Mouse (Mus musculus) kidney, postnatal 0 days (tissue): Measurements from ENCODE around the gene Sec14l2. TPM values are rescaled to one million over a fixed set of nuclear protein-coding genes. Genes with fewer than 3 reads are reported as not detected.
"Not testable (repeated sequence)": the region's sequence is repeated elsewhere in the genome, so short reads cannot be mapped to it uniquely, and the experiment has no call there.

Experiments used
- ATAC-seq: fragments of 200-750 bp; cut with Nextera tagmentation; replicated peaks from 2 replicates; pipeline ENCODE4 v1.8.0; 2017; ENCODE audit warnings: low read depth, moderate number of reproducible peaks, moderate TSS enrichment, moderate library complexity; ENCODE audit not compliant: low FRiP score
- DNase-seq: peaks from one replicate; pipeline ENCODE4 v3.0.0-alpha.2; 2016; ENCODE audit warnings: low spot score
- H3K27ac ChIP-seq: fragments of 300-500 bp; sonication (generic); 2 replicates; pipeline ENCODE4 v1.5.1; 2014; ENCODE audit warnings: mild to moderate bottlenecking
- H3K27me3 ChIP-seq: fragments of 300-500 bp; sonication (generic); 2 replicates; pipeline ENCODE4 v1.6.1; 2014; ENCODE audit warnings: low read length, mixed read lengths; ENCODE audit not compliant: insufficient read depth
- H3K36me3 ChIP-seq: fragments of 300-500 bp; sonication (generic); 2 replicates; pipeline ENCODE4 v1.6.1; 2014; ENCODE audit warnings: low read length, mixed read lengths; ENCODE audit not compliant: insufficient read depth
- H3K4me1 ChIP-seq: fragments of 300-500 bp; sonication (generic); replicated peaks from 2 replicates; pipeline ENCODE4 v1.6.1; 2014; ENCODE audit warnings: antibody characterized with exemption, low read length, mixed read lengths; ENCODE audit not compliant: insufficient read depth
- H3K4me2 ChIP-seq: fragments of 300-500 bp; sonication (generic); 2 replicates; pipeline ENCODE4 v1.6.1; 2014; ENCODE audit warnings: mild to moderate bottlenecking, low read length, moderate library complexity, mixed read lengths
- H3K4me3 ChIP-seq: fragments of 300-500 bp; sonication (generic); replicated peaks from 2 replicates; pipeline ENCODE4 v1.5.1; 2014; ENCODE audit warnings: low read depth, low read length
- H3K9ac ChIP-seq: fragments of 300-500 bp; sonication (generic); 2 replicates; pipeline ENCODE4 v1.6.1; 2014; ENCODE audit warnings: low read depth, low read length
- H3K9me3 ChIP-seq: fragments of 300-500 bp; sonication (generic); replicated peaks from 2 replicates; pipeline ENCODE4 v1.6.1; 2016; ENCODE audit warnings: low read length, inconsistent platforms, mixed read lengths
- CTCF ChIP-seq: IDR thresholded peaks from 2 replicates; pipeline ENCODE4 v1.5.1; 2016; ENCODE audit warnings: antibody characterized with exemption, low read depth, mild to moderate bottlenecking, moderate library complexity
- WGBS: fragments of 180-500 bp; shearing (Covaris S2); extraction: QIAGEN DNeasy Blood & Tissue Kit; methylation state at CpG from one replicate; pipeline ENCODE4 v1.1.7; 2014; 5-methylcytosine and 5-hydroxymethylcytosine counted together
- polyA plus RNA-seq: library from polyadenylated mRNA; unstranded; fragments of >200 nt; fragmentation: Nextera tagmentation; extraction: Ambion mirVana; gene quantifications from 2 replicates; pipeline ENCODE4 v1.2.1, GENCODE M21; 2015

Gene Sec14l2
- polyA plus RNA-seq, 1 experiment from 2014 or later = 1.3 TPM

DNA sequence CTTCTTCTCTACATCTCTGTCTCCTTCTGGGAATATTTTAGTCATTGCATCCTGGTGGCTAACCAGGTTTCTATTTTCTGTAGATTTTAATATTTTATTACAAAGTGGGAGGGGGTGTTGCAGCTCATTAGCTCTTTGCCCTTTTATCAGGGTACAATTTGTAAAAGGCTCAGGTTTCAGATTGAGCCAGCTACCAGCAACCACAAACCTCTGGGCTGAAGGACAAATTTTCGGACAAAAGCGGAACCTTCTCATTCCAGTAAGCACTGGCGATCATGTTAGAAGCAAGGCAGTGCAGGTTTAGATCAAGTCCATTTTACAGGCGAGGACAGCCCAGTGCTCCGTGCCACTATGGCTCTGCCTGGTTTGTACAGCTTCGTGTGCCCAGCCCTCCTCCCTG, 11.2 kb upstream of the Sec14l2 start:
- no peak for DNase-seq
- Histone ChIP-seq H3K9ac (no peak overlapping the region), H3K27ac (no peak overlapping the region), H3K36me3 (peaks cover 12% of the 10 kb centered on the region; the same call in 1 of the 2 replicates), H3K4me1 (peaks cover 12% of the 10 kb centered on the region), H3K4me2 (0 out of 2 replicates have a peak overlapping the region, but pooled peaks have one; percentile 64), H3K27me3 (no peaks in the 10 kb centered on the region), H3K9me3 (no peaks in the 10 kb centered on the region), H3K4me3 (no peak overlapping the region)
- ATAC-seq = no peak
- 51% methylated on average over 6 of the region's 6 CpGs for WGBS
- no peak for TF ChIP-seq CTCF

DNA sequence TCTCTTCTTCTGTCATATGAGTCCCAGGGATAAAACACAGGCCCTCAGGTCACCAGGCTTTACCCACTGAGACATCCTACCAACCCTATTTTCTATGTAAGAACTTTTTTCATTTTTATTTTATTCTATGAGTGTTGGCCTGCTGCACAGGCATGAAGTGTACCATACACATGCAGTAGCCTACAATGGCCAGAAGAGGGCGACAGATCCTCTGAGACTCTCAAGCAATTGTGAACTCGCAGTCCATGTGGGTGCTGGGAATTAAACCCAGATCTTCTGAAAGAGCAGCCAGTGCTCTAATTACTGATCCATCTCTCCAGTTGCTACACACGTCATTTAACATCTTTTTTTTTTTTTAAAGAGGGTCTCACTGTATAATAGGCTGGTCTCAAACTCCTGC, 10.2 kb upstream of the Sec14l2 start:
- peak; percentile 62 for TF ChIP-seq CTCF
- no peak overlapping the region for H3K4me2 ChIP-seq
- peaks cover 12% of the 10 kb centered on the region for H3K4me1 ChIP-seq
- ATAC-seq (no peak), DNase-seq (no peak)
- no peak overlapping the region for H3K27ac ChIP-seq
- no peaks in the 10 kb centered on the region for H3K27me3 ChIP-seq
- 56% methylated on average over 3 of the region's 3 CpGs for WGBS
- H3K36me3 ChIP-seq = peaks cover 5% of the 10 kb centered on the region; the same call in 1 of the 2 replicates
- H3K9ac ChIP-seq = no peak overlapping the region
- H3K9me3 ChIP-seq = no peaks in the 10 kb centered on the region
- no peak overlapping the region for H3K4me3 ChIP-seq

DNA sequence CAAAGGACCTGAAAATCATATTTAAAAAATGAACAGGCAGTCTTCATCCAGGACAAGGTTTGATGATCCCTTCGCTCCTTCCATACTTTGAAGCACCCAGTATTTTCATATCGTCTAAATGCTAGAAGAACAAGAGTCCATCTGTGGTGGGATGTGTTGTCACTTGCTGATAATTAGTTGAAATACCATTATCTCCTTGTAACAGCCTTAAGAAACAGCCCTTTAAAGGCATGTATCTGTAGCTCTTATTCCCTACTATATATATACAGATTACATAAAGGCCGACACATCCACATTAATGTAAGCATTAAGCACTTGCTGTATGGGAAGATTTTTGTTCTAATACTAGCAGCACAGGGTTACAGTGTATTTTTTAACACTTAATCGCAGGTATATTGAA, 5.2 kb upstream of the Sec14l2 start:
- not testable (repeated sequence) for H3K27ac ChIP-seq, H3K36me3 ChIP-seq, H3K27me3 ChIP-seq, H3K9me3 ChIP-seq, H3K4me2 ChIP-seq, H3K4me1 ChIP-seq, DNase-seq, ATAC-seq, H3K4me3 ChIP-seq, H3K9ac ChIP-seq
- 93% methylated on average over 4 of the region's 4 CpGs for WGBS

DNA sequence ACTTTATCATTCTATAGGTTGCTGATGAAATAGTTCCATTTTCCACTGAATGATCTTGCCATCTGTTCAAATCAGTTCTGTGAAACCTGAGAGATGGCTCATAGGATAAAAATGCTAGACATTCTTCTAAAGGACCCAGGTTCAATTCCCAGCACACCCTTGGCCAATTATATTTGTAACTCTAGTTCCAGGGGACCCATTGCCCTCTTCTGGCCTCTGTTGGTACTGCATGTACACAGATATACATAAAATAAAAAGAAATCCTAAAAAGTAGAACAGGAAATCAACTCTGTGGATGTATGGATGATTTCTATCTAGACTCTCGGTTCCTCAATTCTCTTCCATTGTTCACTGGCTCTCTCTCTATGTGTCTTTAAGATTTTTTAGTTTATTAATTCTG, 3.8 kb upstream of the Sec14l2 start:
- Histone ChIP-seq H3K9ac (no peak overlapping the region), H3K27ac (no peak overlapping the region), H3K4me1 (no peaks in the 10 kb centered on the region), H3K4me2 (no peak overlapping the region), H3K27me3 (no peaks in the 10 kb centered on the region), H3K9me3 (no peaks in the 10 kb centered on the region), H3K36me3 (no peaks in the 10 kb centered on the region), H3K4me3 (no peak overlapping the region)
- DNase-seq (no peak), ATAC-seq (no peak)
- TF ChIP-seq CTCF = peak; percentile 32; the same call in 1 of the 2 replicates
- 95% methylated on average over 1 of the region's 1 CpGs for WGBS

DNA sequence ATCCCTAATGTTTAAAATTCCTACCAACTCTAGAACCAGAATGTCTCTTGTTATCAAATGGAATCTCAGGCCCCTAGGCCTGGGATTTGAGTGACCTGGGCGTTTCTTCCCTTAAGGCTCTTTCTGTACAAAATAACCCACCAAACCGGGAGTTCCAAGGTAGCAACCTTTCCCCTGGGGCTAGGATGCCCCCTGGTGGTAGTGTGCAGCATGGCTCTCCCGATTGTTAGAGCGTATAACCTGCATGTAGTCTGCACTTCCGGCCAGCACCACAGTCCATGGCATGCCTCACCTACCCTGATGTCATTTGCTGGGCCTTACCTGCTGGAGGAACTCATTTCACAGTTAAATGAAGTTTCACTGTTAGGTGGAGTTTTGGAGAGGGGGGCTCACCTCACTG, 707 bp upstream of the Sec14l2 start:
- peak; percentile 65 for TF ChIP-seq CTCF
- Histone ChIP-seq H3K4me1 (no peaks in the 10 kb centered on the region), H3K4me2 (no peak overlapping the region), H3K4me3 (no peak overlapping the region), H3K36me3 (no peaks in the 10 kb centered on the region), H3K27ac (no peak overlapping the region), H3K9me3 (no peaks in the 10 kb centered on the region), H3K27me3 (no peaks in the 10 kb centered on the region), H3K9ac (no peak overlapping the region)
- ATAC-seq = no peak
- DNase-seq = peak; percentile 28
- WGBS = 66% methylated on average over 5 of the region's 5 CpGs

DNA sequence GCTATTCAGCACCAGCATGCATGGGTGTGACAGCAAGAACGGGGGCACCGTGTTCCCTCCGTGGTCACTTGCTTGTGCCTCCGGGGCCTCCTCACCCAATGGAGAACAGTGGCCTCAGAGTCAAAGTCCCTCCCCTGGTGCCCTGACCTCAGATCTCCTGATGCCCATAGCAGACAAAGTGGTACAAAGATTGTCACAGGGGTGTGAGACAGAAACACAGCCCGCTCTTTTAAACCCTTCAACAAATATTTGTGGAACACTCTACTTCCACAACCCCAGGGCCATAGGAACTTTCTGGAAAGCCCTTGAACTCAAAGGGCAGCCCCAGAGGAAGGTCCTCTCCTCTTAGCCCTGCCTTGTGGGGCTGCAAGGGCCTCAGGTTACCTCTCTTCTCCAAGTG, 989 bp downstream of the Sec14l2 start:
- H3K27me3 ChIP-seq = no peaks in the 10 kb centered on the region
- no peak overlapping the region for H3K4me3 ChIP-seq
- peaks cover 11% of the 10 kb centered on the region; the same call in 1 of the 2 replicates for H3K4me1 ChIP-seq
- no peak for TF ChIP-seq CTCF
- H3K4me2 ChIP-seq = no peak overlapping the region
- 80% methylated on average over 5 of the region's 5 CpGs for WGBS
- H3K9ac ChIP-seq = no peak overlapping the region
- H3K36me3 ChIP-seq = no peaks in the 10 kb centered on the region
- ATAC-seq (no peak), DNase-seq (no peak)
- no peak overlapping the region for H3K27ac ChIP-seq
- H3K9me3 ChIP-seq = no peaks in the 10 kb centered on the region

DNA sequence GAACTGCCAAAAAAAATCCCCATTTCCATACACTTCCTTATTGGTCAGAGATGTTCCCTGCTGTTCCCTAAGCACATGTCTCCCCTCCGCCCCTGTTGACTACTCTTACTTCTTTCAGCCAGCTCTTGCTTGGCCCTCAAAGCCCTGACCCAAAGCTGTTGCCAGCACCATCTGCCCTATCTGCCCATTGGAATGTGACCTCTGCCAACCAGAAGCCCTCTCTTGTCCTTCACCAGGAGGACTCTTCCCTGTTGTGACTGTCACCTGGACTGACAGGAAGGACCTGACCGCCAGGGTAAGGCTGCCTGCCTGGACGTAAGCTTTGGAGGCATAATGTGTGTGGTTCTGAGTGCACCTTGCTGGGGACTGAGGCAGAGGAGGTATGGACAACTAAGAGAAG, 1.5 kb downstream of the Sec14l2 start:
- no peak for DNase-seq
- H3K9ac ChIP-seq = no peak overlapping the region

More for the DNA sequence above, 1.5 kb downstream of the Sec14l2 start:
- H3K27ac ChIP-seq = no peak overlapping the region
- 73% methylated on average over 3 of the region's 3 CpGs for WGBS
- no peak overlapping the region for H3K4me3 ChIP-seq
- TF ChIP-seq CTCF = no peak
- H3K4me2 ChIP-seq = no peak overlapping the region
- no peaks in the 10 kb centered on the region for H3K27me3 ChIP-seq
- ATAC-seq = no peak
- H3K36me3 ChIP-seq = no peaks in the 10 kb centered on the region
- H3K9me3 ChIP-seq = no peaks in the 10 kb centered on the region
- H3K4me1 ChIP-seq = peaks cover 11% of the 10 kb centered on the region; the same call in 1 of the 2 replicates
